Comparison of ENCODE assay signal across 8 mouse cellular contexts in the genomic region with DNA sequence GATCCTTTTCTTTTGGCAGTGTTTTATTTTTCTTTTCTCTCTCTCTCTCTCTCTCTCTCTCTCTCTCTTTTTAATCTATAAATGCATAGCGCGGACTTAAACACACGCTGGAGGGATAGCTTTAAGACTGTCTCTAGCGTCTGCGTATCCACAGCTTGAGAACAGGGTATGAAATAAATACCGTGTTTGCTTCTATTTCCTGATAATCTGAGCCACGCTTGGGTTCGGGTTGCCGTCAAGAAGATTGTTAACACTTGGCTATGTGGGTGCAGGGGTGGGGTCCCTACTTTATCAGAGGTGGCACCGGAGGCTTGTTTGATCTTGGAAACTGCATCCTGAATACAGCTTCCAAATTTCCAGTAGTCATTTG. TPM values are rescaled to one million over a fixed set of nuclear protein-coding genes. Genes with fewer than 3 reads are reported as not detected.
DNase-seq lines count a peak whose midpoint lies in the region; ATAC-seq and TF ChIP-seq lines count a peak whose summit lies in the region.

No protein-coding gene starts in this region.

- TF ChIP-seq CTCF in lung, embryonic 14.5 days (IDR thresholded peaks at IDR 0.05; ENCODE audit: low read depth): no peak

- peak overlapping the region; percentile 30 for H3K4me3 ChIP-seq in lung, embryonic 14.5 days (ENCODE audit: low read depth, low read length)

- ATAC-seq in lung, embryonic 14.5 days (ENCODE audit: insufficient read depth): no peak
- ATAC-seq in erythroblast, adult 5-6 weeks (replicated peaks; ENCODE audit: low FRiP score, poor library complexity, severe bottlenecking): no peak

- no peaks in the 10 kb centered on the region for H3K4me1 ChIP-seq in lung, embryonic 14.5 days (ENCODE audit: insufficient read depth)

- H3K36me3 ChIP-seq in lung, embryonic 14.5 days (ENCODE audit: insufficient read depth): no peaks in the 10 kb centered on the region

- H3K9ac ChIP-seq in lung, embryonic 14.5 days: peak overlapping the region; percentile 16; the same call in 1 of the 2 replicates

- H3K9me3 ChIP-seq in lung, embryonic 14.5 days (ENCODE audit: low read depth, low read length): no peaks in the 10 kb centered on the region

- DNase-seq in cerebellum, postnatal 14 days: peak; percentile 8 to 45
- DNase-seq in cerebellum, adult 9-11 months: no peak
- DNase-seq in lung, embryonic 14.5 days: no peak
- DNase-seq in lung, postnatal 25 days (ENCODE audit: low spot score): no peak
- DNase-seq in layer of hippocampus, postnatal 25 days (ENCODE audit: extremely low spot score in 1 of 2, low spot score in 1 of 2): peak; percentile 16 to 21
- DNase-seq in right cerebral cortex, postnatal 4 days: peak; percentile 9
- no peak for DNase-seq in ovary, postnatal 14 days (ENCODE audit: low spot score)

- WGBS in lung, embryonic 14.5 days: 9% methylated on average over 10 of the region's 10 CpGs

- H3K4me2 ChIP-seq in lung, embryonic 14.5 days: peak overlapping the region; percentile 66

- H3K27me3 ChIP-seq in lung, embryonic 14.5 days (ENCODE audit: insufficient read depth, low read length): no peaks in the 10 kb centered on the region

- no peak overlapping the region for H3K27ac ChIP-seq in lung, embryonic 14.5 days (ENCODE audit: low read depth)

RNA-seq across cellular contexts. Expression of a gene that starts 1.2 kb away (rescaled TPM):
- 0.18 and 0.33 TPM in 2 replicates for polyA plus RNA-seq in lung, embryonic 14.5 days (2014; fragmentation: Nextera tagmentation; extraction: Ambion mirVana)
- 10 to 100 TPM; 55.5 to 76.8 TPM for total RNA-seq in layer of hippocampus, postnatal 25 days (2021)
- not detected in 2 replicates for total RNA-seq in erythroblast, adult 5-6 weeks (2015; ENCODE audit: low replicate concordance)
- total RNA-seq in erythroblast, adult 5-6 weeks (2017; ENCODE audit: low replicate concordance): 0.09 TPM in 1 of 2 replicates, not detected in the other

Comparison
In these comparisons a context has a peak if more than half of its experiments do, and no peak if none do; other contexts are left out.
1. DNase-seq: peak in cerebellum, postnatal 14 days (2 of 2), layer of hippocampus, postnatal 25 days (2 of 2) and right cerebral cortex, postnatal 4 days (single experiment); none in cerebellum, adult 9-11 months (single experiment), lung, embryonic 14.5 days (single experiment), lung, postnatal 25 days (single experiment) and ovary, postnatal 14 days (single experiment).
2. RNA of a gene that starts 1.2 kb away (total RNA-seq): 55.5 to 76.8 TPM in layer of hippocampus, postnatal 25 days; 0.09 TPM in erythroblast, adult 5-6 weeks; every median in the first group is over 10 times any median in the second.